Mouse (Mus musculus): ENCODE data around the gene Fbxo48.

The Fbxo48 gene

DNA sequence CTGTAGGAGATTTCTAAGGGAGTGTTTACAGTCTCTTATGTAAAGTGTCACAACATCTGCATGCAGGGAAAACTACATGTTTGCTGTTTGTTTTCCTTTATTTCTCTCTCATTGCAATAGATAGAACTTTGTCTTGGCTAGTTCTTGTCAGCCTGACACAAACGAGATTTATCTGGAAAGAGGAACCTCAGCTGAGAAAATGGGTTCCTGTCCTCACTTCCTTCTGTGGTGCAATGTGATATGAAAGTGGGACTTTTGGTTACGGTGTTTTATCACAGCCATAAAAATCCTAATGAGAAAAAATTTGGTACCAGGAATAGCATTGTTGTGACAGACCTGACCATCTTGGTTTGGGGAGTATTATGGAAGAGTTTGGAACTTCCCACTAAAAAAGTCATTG is 18.5 kb downstream of the Fbxo48 start:
- DNase-seq (ENCODE audit: low spot score in 2 of 2), result no peak

DNA sequence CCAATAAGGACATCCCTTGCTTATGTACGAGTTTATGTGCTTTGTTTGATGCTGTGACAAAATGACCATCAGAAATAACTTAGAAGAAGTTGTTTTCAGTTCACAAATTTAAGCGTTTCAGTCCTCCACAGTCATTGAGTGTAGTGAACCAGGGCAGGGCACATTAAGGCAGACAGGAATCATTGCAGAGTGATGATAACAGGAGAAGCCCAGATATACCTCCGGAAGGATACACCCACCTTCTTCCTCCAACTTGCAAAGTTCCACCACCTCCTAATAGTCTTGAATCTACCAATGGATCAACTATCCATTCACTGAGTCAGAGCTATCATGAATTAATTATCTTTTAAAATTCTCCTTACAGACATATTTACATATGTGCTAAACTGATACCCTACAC is 20.9 kb downstream of the Fbxo48 start:
- DNase-seq (ENCODE audit: low spot score in 2 of 2), result no peak

DNA sequence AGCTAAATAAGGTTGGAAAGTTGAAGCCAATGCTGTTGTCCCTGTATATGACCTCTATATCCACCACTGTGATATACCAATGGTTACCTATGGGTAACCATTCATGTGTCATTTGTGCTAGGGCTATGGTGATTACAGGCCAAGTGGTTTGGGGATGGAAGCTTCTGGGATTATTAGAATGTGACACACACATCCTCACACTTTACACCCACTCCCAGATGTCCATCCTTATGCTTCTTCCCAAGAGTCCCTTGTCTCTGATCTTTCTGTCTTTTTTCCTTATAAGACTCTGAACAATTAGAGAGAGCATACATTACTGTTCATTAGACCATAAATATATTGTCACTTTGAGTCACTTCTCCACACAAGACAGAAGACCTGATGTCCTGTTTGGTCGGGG is 21.9 kb downstream of the Fbxo48 start:
- no peak for DNase-seq (ENCODE audit: low spot score in 2 of 2)

DNA sequence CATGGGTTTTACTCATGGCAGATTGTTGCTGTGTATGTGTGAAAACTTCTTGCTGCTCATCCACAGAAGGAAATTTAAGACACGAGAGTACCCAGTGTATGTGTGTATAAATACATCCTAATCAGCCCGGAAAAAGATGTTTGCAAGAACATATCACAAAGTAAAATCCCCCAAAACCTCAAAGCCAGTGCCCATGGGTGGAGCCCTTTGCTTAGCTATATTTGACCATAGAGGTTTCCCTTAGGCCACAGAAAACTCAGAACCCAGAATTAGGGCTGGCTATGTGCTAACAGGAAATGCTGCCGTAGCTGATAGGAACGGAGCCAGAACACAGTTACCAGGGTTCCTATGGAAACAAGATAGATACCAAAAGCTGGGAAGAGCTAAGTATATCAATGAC is 25.8 kb downstream of the Fbxo48 start:
- no peak for DNase-seq (ENCODE audit: low spot score in 2 of 2)

DNA sequence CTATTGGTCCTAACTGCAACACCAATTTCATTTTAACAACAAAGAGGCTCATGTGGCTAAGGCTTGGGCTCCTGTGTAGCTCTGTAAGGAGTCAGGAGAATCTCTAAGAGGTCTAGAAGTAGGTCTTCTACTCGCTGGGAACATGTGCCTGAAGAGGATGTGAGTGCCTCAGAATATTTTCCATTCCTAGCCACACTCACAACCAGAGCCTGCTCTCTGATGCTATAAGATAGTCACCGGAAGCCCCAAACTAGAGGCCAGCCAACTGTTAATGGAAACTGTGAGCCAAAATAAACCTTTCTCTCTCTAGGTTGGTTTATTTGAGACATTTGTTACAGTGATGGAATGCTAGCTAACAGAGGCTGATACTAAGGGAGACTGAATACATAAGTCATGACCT is 26.4 kb downstream of the Fbxo48 start:
- DNase-seq (ENCODE audit: low spot score in 2 of 2), result no peak

DNA sequence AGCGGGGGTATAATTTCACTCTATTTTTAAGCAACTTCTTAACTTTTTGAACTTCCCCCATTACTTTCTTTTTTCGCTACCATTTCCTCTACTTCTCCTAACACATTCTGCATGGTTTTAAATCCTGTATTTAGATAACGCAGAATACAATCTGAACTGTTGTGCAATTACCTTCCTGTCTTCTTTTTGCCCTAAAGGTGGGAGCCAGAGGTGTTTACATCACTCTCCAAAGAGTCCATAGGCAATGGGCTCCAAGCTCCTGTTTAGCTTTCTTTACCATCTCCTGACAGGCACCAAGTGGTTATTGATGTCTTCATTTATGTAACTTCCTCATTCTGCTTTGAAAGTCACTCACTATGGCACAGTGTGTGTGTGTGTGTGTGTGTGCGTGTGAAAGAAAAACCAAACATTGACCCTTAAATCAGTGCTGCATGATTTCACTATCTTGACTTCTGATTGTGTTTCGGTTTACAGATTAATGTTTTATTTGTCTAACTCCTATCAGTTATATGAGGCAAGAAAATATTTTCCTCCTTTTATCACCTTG is 27.1 kb downstream of the Fbxo48 start:
- no peak for DNase-seq (ENCODE audit: low spot score in 2 of 2)

DNA sequence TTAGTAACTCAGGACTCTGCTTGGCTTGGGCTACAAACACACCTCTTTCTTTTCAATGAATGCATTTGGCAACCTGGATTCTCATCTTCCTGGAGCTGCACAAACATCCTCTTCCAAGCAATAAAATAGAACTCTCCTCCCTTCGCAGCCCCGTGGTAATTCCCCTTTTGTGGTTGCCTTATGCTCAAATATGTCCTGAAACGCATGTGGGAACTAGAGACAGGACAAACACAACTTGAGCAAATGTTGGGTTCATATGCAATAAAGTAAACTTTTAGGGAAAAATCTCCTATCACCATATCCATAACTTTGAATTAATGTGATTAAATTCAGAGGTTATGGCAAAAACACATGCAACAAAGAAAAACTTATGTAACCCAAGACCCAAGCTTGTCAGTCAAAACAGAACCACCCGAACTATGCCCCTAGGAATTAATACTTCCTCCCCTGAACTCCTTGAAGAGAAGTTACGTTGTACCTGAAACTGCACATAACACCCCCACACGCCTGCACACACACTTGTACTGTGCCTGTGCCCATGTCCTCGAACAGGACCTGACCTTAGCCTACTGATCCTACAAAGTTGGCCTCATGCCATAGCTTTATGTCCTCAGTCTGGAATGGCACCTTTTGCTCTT is 35.5 kb downstream of the Fbxo48 start:
- no peak for DNase-seq (ENCODE audit: low spot score in 2 of 2)

DNA sequence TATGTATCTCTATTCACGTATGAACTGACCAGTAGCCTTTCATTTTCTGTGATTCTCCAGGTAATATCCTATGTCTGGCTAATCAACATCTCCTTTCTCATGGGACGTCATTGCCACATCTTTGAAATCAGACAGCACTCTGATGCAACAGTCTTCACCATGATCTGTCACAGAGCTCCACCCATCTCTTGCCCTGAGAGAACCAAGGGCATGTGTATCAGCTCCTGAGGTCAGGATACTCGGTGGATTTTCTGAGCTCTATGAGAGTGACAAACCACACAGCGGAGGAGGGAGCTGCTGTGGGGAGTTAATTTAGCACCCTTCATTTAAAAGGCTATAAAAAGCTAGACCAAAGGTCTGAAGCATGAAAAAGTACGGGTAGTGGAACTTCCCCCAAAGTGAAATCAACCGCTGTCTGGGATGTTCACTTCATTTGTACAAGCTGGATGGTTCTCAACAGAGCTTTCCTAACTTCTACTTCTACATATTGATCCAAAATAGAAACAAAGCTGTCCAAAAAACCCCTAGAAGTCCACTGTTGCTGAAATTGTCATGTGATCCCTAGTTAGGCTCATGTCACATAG is 36.7 kb downstream of the Fbxo48 start:
- DNase-seq (ENCODE audit: low spot score in 2 of 2), result no peak

DNA sequence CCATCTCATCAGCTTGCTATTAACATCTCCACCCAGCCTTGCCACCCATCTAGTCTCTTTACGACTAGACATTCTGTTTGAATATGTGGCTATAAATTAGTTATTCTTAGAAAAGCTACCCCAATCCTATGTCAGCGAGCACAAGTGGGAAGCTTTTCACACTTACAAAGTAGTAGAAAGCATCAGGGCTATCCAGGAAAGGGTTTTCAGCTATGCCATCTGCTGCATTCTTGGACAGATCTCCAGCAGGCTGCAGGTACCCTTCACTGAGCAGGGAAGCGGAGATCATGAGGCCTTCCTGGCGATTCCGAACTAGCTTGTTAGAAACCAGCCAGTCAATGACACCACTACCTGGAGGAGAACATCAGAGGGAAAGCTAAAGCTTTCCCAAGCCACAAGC is 38.7 kb downstream of the Fbxo48 start:
- no peak for DNase-seq (ENCODE audit: low spot score in 2 of 2)

DNA sequence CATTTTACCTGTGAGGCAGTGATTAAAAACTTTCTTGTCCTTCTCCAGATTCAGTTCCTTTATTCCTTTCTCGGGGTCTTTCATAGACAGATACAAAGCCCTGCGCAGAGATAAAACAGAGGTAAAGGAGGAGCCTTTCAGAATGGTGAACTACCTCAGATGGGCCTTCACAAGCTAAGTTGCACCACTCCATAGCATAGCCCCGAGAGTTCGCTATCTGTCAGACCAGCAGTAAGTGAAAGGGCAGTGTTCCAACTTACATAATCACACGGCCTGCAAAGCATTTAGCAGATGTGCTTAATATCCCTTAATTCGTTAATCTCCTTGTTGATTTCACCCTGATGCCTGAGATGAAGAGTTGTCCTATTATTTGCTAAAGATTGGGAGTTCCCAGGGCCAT is 41.7 kb downstream of the Fbxo48 start:
- no peak for DNase-seq (ENCODE audit: low spot score in 2 of 2)

DNA sequence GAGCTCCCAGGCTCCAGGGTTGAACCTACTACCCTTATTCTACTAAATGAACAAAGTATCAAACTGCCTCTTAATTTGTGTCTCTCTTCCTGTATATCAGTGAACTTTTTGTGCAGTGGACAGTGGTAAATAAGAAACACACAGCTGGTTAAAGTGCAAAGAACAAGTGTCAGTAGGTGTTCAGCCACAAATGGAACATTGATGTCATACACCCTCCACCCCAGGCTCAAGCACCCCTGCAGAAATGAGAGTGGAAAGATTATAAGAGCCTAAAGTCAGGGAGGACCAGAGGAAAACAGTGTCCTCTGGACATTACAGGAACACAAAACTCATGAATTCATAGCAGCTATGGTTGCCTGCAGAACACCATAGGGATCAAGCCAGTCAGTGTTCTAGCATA is 45.6 kb downstream of the Fbxo48 start:
- no peak for DNase-seq (ENCODE audit: low spot score in 2 of 2)

DNA sequence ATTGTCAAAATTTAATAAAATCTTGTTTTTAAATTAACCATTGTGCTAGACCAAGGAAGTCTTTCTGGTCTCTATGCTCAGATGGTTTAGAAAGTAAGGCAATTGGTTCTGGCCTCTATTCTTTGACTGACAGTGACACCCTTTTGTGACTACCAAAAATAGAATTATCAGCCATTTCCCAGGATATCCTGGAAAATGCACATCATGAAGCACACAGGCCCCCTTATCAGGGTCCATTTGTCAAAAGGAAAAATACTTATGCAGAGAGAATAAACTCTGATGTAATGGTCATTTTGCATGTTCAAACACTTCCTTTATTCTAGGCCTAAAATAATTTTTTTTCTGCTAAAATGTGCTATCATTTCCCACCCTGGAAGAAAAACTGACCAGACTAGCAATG is 46.3 kb downstream of the Fbxo48 start:
- no peak for DNase-seq (ENCODE audit: low spot score in 2 of 2)

DNA sequence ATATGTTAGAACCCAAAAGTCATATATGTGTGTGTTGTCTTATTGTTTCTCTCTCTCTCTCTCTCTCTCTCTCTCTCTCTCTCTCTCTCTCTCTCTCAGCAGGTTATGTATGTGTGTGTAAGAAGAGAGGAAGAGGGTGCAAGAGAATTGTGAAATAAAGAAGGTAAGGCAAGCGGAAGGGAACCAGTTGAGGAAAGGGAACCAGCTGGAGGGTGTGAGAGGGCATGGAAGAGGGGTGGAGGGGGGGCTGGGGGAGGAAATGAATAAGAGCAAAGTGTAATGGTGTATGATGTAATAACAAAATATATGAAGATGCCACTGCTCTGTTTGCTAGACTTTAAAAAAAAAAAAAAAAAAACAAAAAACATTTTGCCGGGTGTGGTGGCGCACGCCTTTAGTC is 48.2 kb downstream of the Fbxo48 start:
- DNase-seq (ENCODE audit: low spot score in 2 of 2), result no peak

DNA sequence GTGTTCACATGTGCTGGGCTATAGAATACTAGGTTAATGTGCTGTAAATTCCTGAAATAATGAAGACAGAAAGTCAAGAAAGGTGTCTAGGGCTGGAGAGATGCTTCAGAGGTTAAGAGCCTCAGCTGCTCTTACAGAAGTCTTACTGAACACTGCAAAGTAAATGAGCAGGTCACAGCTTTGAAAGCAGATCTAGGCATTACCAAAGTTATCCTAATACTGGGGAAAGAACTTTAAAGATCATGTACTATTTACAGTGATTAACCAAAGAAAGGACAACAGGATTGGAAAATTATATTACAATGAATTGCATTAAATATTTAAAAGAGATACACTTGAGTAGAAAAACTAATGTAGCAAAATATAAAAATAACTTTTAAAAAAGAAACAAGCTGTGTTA is 48.8 kb downstream of the Fbxo48 start:
- no peak for DNase-seq (ENCODE audit: low spot score in 2 of 2)

DNA sequence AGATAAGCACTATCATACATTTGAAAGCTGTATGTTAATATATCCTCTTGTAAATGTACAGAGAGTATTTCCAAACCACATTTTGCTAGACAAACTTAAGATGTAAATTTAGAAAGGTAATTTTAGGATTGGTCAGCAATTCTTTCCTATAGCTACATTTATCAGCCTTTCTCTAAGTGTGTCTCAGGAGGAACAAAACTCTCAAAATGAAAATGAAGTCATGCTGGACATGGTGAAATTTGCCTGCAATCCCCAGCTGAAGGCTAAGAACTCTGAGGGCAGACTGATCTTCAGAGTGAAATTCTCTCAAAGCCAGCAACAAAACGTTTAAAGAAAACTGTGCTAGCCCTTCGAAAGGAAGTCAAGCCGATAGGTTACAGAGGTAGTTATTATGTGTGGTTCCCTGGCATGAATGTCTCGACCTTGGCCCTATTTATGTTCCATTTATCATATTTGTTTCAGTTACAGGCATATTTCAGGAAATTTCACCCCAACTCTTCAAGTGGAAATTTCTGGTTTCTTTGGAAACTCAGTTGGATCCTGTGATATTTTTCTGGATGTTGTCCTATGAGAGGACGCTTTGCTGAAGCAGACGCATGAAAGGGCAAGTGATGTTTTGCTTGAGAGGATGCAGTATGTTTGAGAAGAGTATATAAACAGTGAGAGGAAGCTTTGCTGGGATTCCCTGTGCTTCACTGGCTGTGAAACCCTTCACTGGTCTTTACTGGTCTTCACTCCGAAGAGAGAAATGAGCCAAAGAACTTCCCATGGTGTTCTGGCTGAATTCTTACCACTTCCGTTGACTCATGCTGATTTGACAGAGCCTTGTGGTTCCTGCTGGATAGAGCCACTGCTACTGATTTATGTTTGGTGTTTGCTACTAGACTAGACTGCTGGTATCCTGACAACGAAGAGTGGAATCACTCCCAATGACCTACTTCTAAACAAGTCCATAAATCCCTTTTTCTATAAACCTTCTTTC is 49.5 kb downstream of the Fbxo48 start:
- DNase-seq (ENCODE audit: low spot score in 2 of 2), result no peak

DNA sequence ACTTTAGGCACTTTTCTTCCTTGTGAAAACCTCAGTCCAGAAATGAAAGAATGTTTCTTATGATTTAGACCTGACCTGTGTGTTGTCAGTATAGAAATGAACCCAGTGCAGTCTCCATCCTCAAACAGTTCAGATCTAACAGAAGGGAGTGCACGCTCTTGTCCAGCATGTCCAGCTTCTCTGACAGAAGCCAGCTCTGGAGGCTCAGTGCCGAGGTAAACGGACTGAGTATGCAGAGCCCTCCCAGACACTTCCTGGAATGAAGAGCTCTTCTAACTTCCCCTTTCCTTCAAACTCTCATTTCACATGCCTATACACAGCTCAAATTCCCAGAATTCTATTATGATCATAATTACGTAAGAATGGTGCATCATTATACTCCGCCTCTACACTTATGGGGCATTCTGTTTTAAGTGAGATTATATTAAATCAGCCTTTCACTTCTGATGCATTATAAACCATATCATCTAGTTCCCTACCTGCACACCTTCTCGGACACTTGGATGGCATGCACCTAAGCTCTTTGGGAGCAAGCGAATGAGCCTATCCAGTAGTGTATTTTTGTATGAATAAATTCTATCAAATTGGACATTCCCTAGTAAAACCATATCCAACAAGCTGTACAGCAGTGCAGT is 51.7 kb downstream of the Fbxo48 start:
- no peak for DNase-seq (ENCODE audit: low spot score in 2 of 2)

DNA sequence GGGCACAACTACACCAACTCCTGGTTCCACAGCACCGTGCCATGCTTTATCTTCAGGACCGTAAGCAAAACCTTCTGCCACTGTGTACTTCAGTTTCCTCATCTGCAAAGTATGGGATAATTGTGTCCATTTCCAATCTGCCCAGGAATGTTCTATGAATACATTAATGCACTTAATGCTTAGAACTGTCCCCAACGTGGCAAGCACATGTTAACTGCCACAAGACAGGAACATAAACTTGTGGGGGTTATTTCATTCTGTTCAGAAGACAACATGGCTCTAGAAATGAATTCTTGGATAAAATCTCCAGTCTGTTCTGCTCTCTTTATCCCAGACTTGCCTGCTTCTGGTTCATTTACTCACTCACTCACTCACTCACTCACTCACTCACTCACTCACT is 52.6 kb downstream of the Fbxo48 start:
- DNase-seq (ENCODE audit: low spot score in 2 of 2), result no peak

Measured in frontal cortex, postnatal 25 days (tissue).